16 mouse cellular contexts compared by ENCODE assay signal in the genomic region with DNA sequence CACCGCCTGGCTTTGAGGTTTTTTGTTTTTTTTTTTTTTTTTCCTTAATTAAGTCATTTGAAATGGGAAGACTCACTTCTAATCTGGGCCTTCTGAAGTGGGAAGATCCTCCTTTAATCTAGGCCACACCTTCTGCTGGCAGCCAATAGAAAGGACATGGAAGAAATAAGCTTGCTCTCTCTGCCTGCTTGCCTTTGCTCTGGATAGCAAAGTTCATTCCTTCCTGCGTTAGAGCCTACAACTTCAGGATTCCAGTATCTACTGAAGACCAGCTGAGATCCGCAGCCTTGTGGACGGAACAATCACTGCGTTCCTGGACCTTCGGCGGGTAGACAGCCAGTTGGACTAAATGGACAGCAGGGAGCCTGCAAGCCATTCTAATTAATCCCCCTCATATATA.
"Had no signal": no experiment of that assay in that cellular context is flagged by ENCODE, and none has a peak within 500 bp of the region (broad histone marks: within the 10 kb centered on the region; RNA-seq: fewer than 3 reads in every experiment).

No protein-coding gene starts in this region.

- H3K9me3 ChIP-seq: hindbrain, embryonic 13.5 days; limb, embryonic 10.5 days; liver, embryonic 15.5 days; neural tube, embryonic 15.5 days had no signal

- H3K4me1 ChIP-seq: hindbrain, embryonic 13.5 days; liver, embryonic 15.5 days; neural tube, embryonic 15.5 days had no signal

- DNase-seq: lung, adult 2 months; lung, postnatal 36 days; midbrain, embryonic 14.5 days; right cerebral cortex, adult 18-20 months; right cerebral cortex, postnatal 25 days had no signal

- H3K27ac ChIP-seq: hindbrain, embryonic 13.5 days; hindbrain, postnatal 0 days; kidney, postnatal 0 days; layer of hippocampus, adult 2 months; left cerebral cortex, adult 2 months; limb, embryonic 10.5 days; liver, embryonic 15.5 days; neural tube, embryonic 15.5 days had no signal

- H3K36me3 ChIP-seq: limb, embryonic 10.5 days; liver, embryonic 15.5 days had no signal

- H3K27me3 ChIP-seq: liver, embryonic 15.5 days; neural tube, embryonic 15.5 days had no signal

- H3K4me2 ChIP-seq: hindbrain, embryonic 13.5 days; liver, embryonic 11.5 days; liver, embryonic 15.5 days; neural tube, embryonic 15.5 days had no signal

- H3K9ac ChIP-seq: hindbrain, embryonic 13.5 days; liver, embryonic 15.5 days; neural tube, embryonic 15.5 days had no signal

- H3K4me3 ChIP-seq: hindbrain, embryonic 13.5 days; layer of hippocampus, adult 2 months; left cerebral cortex, adult 2 months; limb, embryonic 10.5 days; liver, embryonic 15.5 days; myocyte; neural tube, embryonic 15.5 days had no signal

- ATAC-seq: hindbrain, postnatal 0 days; lung, postnatal 0 days had no signal
